Mouse (Mus musculus): ENCODE measurements around the gene Arhgap28.
"Not testable (repeated sequence)": the region's sequence is repeated elsewhere in the genome, so short reads cannot be mapped to it uniquely, and the experiment has no call there.

The Arhgap28 gene

GRCm38 (mm10) chr17:67889481-67890325, 114.2 kb downstream of the Arhgap28 start:
- peak; percentile 47 to 71 for DNase-seq (ENCODE audit: inconsistent age in 2 of 2, low spot score in 1 of 2)

- DNase-seq (ENCODE audit: inconsistent age in 2 of 2, low spot score in 1 of 2) = no peak
Observed at GRCm38 (mm10) chr17:67888081-67888480, 115.8 kb downstream of the Arhgap28 start.

GRCm38 (mm10) chr17:67886326-67886725, 117.6 kb downstream of the Arhgap28 start:
- no peak for DNase-seq (ENCODE audit: inconsistent age in 2 of 2, low spot score in 1 of 2)

GRCm38 (mm10) chr17:67877599-67877998, 126.3 kb downstream of the Arhgap28 start:
- no peak for DNase-seq (ENCODE audit: inconsistent age in 2 of 2, low spot score in 1 of 2)

- peak; percentile 86 to 91 for DNase-seq (ENCODE audit: inconsistent age in 2 of 2, low spot score in 1 of 2)
Observed at GRCm38 (mm10) chr17:67869731-67870601, 134.0 kb downstream of the Arhgap28 start.

GRCm38 (mm10) chr17:67866541-67867241, 137.2 kb downstream of the Arhgap28 start:
- DNase-seq (ENCODE audit: inconsistent age in 2 of 2, low spot score in 1 of 2) = no peak

GRCm38 (mm10) chr17:67866026-67866425, 137.9 kb downstream of the Arhgap28 start:
- DNase-seq (ENCODE audit: inconsistent age in 2 of 2, low spot score in 1 of 2) = no peak

- DNase-seq (ENCODE audit: inconsistent age in 2 of 2, low spot score in 1 of 2) = no peak
Observed at GRCm38 (mm10) chr17:67864912-67865311, 139.0 kb downstream of the Arhgap28 start.

- no peak for DNase-seq (ENCODE audit: inconsistent age in 2 of 2, low spot score in 1 of 2)
Observed at GRCm38 (mm10) chr17:67864363-67864762, 139.6 kb downstream of the Arhgap28 start.

GRCm38 (mm10) chr17:67861744-67862535, 142.0 kb downstream of the Arhgap28 start:
- DNase-seq (ENCODE audit: inconsistent age in 2 of 2, low spot score in 1 of 2) = peak; percentile 70 to 89

GRCm38 (mm10) chr17:67861080-67861630, 142.8 kb downstream of the Arhgap28 start:
- DNase-seq (ENCODE audit: inconsistent age in 2 of 2, low spot score in 1 of 2) = no peak

- DNase-seq (ENCODE audit: inconsistent age in 2 of 2, low spot score in 1 of 2) = not testable (repeated sequence)
Observed at GRCm38 (mm10) chr17:67841494-67841893, 162.4 kb downstream of the Arhgap28 start.

- no peak for DNase-seq (ENCODE audit: inconsistent age in 2 of 2, low spot score in 1 of 2)
Observed at GRCm38 (mm10) chr17:67838948-67839347, 165.0 kb downstream of the Arhgap28 start.

- DNase-seq (ENCODE audit: inconsistent age in 2 of 2, low spot score in 1 of 2) = peak; percentile 62 to 91
Observed at GRCm38 (mm10) chr17:67837351-67838090, 166.4 kb downstream of the Arhgap28 start.

GRCm38 (mm10) chr17:67836146-67836895, 167.6 kb downstream of the Arhgap28 start:
- no peak for DNase-seq (ENCODE audit: inconsistent age in 2 of 2, low spot score in 1 of 2)

GRCm38 (mm10) chr17:67827431-67827830, 176.5 kb downstream of the Arhgap28 start:
- DNase-seq (ENCODE audit: inconsistent age in 2 of 2, low spot score in 1 of 2) = no peak

GRCm38 (mm10) chr17:67816916-67817315, 187.0 kb downstream of the Arhgap28 start:
- no peak for DNase-seq (ENCODE audit: inconsistent age in 2 of 2, low spot score in 1 of 2)

- no peak for DNase-seq (ENCODE audit: inconsistent age in 2 of 2, low spot score in 1 of 2)
Observed at GRCm38 (mm10) chr17:67815720-67816119, 188.2 kb downstream of the Arhgap28 start.

- DNase-seq (ENCODE audit: inconsistent age in 2 of 2, low spot score in 1 of 2) = no peak
Observed at GRCm38 (mm10) chr17:67813666-67814065, 190.3 kb downstream of the Arhgap28 start.

Measured in adrenal gland, adult (tissue).